Mouse (Mus musculus) liver, postnatal 0 days (tissue): ENCODE data around the gene Snrpd2.

ENCODE experiments used
- CTCF ChIP-seq: sonication (generic); IDR thresholded peaks from 2 replicates; pipeline ENCODE4 v1.5.1; 2016; ENCODE audit warnings: antibody characterized with exemption, low read depth
- EP300 ChIP-seq: IDR thresholded peaks from 2 replicates; pipeline ENCODE4 v1.6.1; 2016; ENCODE audit warnings: antibody characterized with exemption, low read depth, mild to moderate bottlenecking

GRCm38 (mm10) chr7:19170142-19170541 is 20.6 kb downstream of the Snrpd2 start:
- TF ChIP-seq CTCF = no peak
- TF ChIP-seq EP300 = no peak
